Mouse (Mus musculus) testis, postnatal 14 days (tissue): Measurements from ENCODE around the gene C3ar1.

Source experiments
- DNase-seq: peaks from one replicate; pipeline ENCODE4 v3.0.0; 2021; ENCODE audit warnings: low spot score

The C3ar1 gene

GRCm38 (mm10) chr6:122855955-122856354 is at the start of gene C3ar1:
Gene C3ar1, minus strand, starts transcription at chr6:122856161.
- DNase-seq = no peak

DNA sequence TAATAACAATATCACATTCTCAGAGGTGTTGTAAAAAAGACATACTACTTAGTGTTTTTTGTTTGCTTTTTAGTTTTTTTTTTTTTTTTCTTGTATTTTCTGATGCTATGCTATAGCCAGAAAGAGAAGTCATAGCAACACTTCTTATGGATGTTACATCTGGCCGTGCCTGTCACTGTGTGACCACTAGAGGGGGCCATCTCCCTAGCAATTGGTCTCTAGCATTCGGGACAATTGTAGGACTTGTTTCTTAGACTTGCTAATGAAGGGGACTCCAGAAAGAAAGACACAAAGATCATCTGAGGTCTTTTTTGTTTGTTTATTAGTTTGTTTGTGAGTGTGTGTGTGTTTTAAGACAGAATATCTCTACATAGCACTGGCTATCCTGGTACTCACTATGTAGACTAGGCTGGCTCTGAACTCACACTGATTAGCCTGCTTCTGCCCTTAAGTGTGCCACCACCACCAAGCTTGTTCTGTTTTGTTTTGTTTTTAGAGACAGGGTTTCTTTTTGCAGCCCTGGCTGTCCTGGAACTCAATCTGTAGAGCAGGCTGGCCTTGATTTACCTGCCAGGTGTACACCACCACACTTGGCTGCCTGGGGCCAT is 36.6 kb upstream of the C3ar1 start:
- peak; percentile 25 for DNase-seq

DNA sequence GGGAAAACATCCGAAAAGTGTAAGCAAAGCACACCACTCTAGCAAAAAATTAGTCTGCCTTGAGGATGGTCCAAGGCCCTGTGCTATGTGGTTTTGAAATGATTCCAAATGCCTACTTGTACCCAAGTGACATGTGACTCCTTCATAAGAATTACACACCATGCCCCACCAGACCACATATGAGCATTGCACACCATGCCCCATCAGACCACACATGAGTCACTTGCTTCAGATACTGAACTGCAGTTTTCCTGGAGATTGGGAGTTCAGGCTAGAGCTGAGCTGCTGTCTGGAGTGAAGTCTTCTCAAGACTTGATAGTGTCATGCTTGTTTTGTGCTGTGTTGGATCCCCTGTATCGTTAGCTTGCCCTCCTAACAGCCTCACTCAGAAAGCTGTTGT is 33.6 kb upstream of the C3ar1 start:
- DNase-seq = no peak

DNA sequence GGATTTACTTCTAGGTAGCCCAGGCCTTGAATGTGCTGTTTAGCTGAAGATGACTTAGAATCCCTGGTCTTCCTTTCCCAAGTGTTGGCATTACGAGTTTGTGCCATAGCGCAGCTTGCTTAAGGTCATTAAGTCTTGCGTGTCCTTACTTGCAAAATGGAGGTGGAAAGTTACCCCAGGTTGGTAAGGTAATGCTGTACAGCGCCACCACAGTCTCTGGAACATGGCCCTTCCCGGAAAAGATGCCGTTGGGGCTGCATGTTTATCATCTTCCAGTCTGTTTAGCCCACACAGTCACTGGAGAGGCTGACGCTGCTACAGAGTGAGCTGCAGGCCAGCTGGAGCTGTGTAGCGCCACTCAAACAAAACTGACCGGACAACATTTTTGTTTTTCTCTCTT is 27.6 kb upstream of the C3ar1 start:
- no peak for DNase-seq

- DNase-seq = no peak
These were observed 25.3 kb upstream of the C3ar1 start for GRCm38 (mm10) chr6:122881287-122881686.

DNA sequence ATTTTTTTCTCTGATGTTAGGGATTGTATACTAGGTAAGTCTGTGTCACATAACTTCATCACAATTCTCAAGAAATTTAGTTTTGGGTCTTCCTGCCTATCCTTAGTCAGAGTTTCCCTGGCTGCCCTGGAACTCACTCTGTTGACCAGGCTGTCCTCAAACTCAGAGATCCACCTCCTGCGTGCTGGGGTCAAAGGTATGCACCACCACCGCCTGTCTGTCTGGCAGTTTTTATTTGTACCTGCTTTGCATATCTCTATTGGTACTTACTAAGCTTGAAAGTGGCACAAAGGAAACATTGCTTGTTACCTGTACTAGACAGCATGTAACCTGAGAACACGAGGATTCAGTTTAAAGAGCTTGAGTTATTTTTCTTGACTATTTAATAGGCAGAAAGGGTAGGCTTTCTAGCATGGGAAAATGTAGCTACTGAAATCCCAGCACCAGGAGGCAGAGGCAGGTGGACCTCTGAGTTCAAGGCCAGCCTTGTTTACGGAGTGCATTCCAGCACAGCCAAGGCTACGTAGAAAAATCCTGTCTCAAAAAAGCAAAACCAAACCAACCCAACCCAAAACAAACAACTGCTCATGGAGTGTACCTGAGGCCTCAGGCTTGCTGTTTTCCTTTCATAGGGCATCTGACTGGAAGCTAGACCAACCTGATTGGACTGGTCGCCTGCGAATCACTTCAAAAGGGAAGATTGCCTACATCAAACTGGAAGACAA is 24.0 kb upstream of the C3ar1 start:
- no peak for DNase-seq

- no peak for DNase-seq
These were observed 23.3 kb upstream of the C3ar1 start for GRCm38 (mm10) chr6:122879141-122879735.

DNA sequence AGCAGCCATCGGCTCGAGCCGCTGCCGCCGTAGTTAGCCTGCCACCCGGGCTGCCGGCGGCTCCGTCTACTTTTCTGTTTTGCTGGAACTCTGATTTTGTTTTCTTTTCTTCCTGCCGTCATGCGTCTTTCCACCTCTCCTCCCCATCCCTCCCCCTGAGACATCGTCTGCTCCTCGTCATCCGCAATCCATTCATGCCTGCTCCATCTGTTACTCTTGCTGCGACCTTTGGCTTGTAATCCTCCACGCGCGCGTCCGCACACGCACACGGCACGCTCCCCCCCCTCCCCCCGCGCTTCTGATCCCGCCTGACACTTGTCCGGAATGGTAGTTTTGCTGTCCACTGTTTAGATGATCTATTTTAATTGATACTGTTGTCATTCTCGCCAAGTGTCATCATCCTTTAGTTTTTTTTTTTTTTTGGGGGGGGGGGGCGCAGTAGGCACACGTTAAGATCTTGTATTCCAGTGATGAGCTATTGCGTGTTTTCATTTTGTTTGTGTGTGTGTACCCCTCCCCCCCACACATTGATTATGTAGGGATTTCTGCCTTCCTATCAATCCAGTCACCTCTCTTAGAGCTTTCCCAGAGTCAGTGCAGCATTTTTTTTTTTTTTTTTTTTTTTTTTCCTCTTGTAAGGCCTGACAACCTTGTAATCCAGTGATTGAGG is 18.9 kb upstream of the C3ar1 start:
- peak; percentile 65 for DNase-seq

DNA sequence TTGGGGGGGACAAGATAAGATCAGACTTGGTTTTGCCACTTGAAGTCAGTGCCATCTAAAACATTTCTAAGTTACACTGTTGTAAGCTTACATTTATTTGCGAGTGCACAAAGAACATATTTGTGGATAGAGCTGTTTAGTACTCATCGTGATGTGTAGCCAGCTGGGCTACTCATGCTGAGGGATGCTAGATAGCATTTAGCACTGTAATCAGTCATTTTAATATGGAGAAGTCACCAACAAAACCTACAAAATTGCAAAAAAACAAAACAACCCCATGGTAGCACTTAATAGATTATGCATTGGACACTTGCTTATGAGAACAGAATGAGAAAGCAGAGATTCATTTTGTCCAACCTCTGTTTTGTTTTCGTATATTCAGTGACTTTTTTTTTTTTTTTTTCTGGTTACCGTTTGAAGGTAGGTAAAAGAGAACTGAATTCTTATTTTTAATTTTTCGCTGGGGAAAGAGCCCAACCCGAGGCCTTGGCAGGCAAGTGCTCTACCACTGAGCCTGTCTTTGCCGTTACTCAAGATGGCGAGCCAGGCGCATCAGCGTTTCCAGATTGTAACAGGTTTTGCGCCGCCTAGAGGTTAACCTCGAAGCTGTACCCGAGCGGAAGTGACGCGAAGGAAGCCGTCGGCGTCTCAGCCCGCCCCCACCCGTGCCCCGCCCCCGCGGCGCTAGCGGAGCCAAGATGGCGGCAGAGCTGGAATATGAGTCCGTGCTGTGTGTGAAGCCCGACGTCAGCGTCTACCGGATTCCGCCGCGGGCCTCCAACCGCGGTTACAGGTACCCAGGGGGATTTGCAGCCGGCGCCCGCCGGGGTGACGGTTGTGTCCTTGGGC is 18.1 kb upstream of the C3ar1 start, which contains the start of gene Necap1:
Gene Necap1, plus strand, starts transcription at position 604 of the 849 bp plus-strand sequence.
- peak; percentile 96 for DNase-seq

- no peak for DNase-seq
These were observed 16.8 kb upstream of the C3ar1 start for GRCm38 (mm10) chr6:122872800-122873199.

- no peak for DNase-seq
These were observed 13.9 kb upstream of the C3ar1 start for GRCm38 (mm10) chr6:122869846-122870245.

DNA sequence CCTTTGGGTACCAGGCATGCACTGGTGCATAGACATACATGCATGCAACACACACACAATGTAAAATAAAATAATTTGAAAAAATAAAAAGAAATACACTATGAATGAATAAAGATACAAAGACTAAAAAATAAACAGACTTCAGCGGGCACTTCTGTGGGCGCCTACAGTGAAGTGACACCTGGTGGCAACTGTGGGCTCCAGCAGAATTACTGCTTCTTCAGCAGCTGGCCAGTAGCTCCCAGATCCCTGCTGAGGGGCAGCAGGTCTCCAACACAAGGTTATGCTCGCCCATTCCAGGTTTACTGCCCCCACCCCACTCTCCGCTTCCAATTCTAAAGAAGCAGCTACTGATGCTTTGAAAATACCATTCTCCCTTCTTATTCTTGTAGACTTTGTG is 12.0 kb upstream of the C3ar1 start:
- no peak for DNase-seq

DNA sequence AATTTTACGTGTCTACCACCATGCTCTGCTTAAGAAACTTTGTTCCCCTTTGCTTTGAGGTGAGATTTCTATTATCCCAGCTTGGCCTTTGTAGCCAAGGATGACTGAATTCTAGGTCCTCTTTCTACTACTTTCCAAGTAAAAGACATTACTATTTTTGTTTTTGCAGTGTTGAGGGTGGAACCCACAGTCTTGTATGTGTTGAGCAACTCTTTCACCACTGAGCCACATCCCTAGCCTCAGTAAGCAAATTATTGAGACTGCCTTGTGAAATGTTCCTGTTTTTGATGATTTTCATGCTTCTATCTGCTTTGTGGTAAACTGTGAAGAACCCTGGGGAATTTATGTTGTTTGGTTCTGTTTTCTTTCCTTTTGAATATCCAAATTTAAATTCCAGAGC is 6.9 kb upstream of the C3ar1 start:
- DNase-seq = no peak

GRCm38 (mm10) chr6:122862434-122862833 is 6.5 kb upstream of the C3ar1 start:
- DNase-seq = no peak

GRCm38 (mm10) chr6:122854552-122854951 is 1.4 kb downstream of the C3ar1 start:
- no peak for DNase-seq

DNA sequence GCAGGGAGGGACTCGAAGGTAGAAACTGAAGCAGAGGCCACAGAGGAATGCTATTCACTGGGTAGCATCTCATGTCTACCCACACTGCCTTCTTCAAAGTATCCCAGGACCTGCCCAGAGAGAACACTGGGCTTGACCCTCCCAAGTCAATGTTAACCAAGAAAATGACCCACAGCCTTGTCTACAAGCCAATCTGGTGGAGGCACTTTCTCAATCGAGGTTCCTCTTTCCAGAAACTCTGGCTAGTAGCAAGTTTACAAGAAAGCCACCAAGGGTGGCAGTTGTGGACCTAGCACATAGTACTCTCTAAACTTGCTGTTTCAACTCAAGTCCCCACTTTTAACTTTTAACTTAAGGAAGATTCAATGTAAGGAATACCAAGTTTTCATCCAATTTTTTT is 3.3 kb downstream of the C3ar1 start:
- no peak for DNase-seq

- DNase-seq = no peak
These were observed 12.2 kb downstream of the C3ar1 start for GRCm38 (mm10) chr6:122843759-122844158.

DNA sequence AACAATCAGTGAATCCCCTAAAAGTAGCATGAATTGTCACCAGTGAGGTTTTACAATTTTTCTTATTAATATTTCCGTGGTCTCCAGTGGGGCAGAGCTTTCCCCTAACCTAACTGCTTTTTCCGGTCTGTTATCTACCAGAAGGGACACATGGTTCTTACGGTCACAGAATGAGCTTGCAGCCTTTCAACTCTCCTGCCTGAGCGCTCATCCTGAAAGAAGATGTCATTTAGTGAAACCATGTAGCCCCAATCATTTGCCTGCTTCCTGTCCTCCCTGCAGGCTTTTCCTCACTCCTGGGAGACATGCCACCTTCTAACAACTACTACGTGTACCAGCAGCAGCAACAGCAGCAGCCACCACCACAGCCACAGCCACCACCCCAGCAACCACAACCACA is 18.4 kb downstream of the C3ar1 start:
- DNase-seq = no peak

DNA sequence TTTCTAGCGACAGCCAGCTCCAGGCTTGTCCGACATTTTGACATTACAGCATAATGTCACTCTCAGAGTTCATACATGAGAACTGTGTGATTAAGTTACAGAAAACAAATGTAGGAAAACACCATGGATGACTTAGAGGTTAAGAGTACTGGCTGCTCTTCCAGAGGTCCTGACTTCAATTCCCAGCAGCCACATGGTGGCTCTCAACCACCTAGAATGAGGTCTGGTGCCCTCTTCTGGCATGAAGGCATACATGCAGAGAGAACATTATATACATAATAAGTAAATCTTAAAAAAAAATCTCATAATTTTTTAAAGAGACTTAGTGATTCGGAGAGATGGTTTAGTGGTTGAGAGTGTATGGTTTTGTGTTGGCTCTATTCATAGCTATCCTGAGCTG is 19.0 kb downstream of the C3ar1 start:
- DNase-seq = no peak

GRCm38 (mm10) chr6:122834365-122834764 is 21.6 kb downstream of the C3ar1 start:
- DNase-seq = no peak

GRCm38 (mm10) chr6:122832880-122833279 is 23.1 kb downstream of the C3ar1 start:
- DNase-seq = no peak

GRCm38 (mm10) chr6:122828086-122828485 is 27.9 kb downstream of the C3ar1 start:
- no peak for DNase-seq
